Mouse (Mus musculus) cerebellum, adult 9-11 months (tissue): ENCODE measurements around the gene Fbxo8.

Experiments used
- DNase-seq: peaks from one replicate; pipeline ENCODE4 v3.0.0; 2022

The Fbxo8 gene

GRCm38 (mm10) chr8:56614235-56614634 is 63.3 kb downstream of the Fbxo8 start:
- no peak for DNase-seq

- peak; percentile 25 for DNase-seq
Observed at GRCm38 (mm10) chr8:56615005-56615404, 64.1 kb downstream of the Fbxo8 start.

- DNase-seq = no peak
Observed at GRCm38 (mm10) chr8:56616260-56616659, 65.4 kb downstream of the Fbxo8 start.

GRCm38 (mm10) chr8:56617271-56617670 is 66.4 kb downstream of the Fbxo8 start:
- DNase-seq = no peak

- DNase-seq = no peak
Observed at GRCm38 (mm10) chr8:56619056-56619455, 68.2 kb downstream of the Fbxo8 start.

GRCm38 (mm10) chr8:56619571-56619970 is 68.7 kb downstream of the Fbxo8 start:
- DNase-seq = no peak

GRCm38 (mm10) chr8:56620691-56621090 is 69.8 kb downstream of the Fbxo8 start:
- no peak for DNase-seq

- DNase-seq = no peak
Observed at GRCm38 (mm10) chr8:56621093-56621492, 70.2 kb downstream of the Fbxo8 start.

GRCm38 (mm10) chr8:56622470-56623024 is 71.7 kb downstream of the Fbxo8 start:
- DNase-seq = no peak

- no peak for DNase-seq
Observed at GRCm38 (mm10) chr8:56623346-56623745, 72.5 kb downstream of the Fbxo8 start.

- DNase-seq = peak; percentile 40
Observed at GRCm38 (mm10) chr8:56629160-56629559, 78.3 kb downstream of the Fbxo8 start.

- no peak for DNase-seq
Observed at GRCm38 (mm10) chr8:56639277-56639676, 88.4 kb downstream of the Fbxo8 start.
